Mouse (Mus musculus): Measurements from ENCODE around the gene Dynlrb1.

Dynlrb1 gene

GRCm38 (mm10) chr2:155236362-155236992 is at the start of gene Dynlrb1:
Dynlrb1 (plus strand) TSS chr2:155236533.
- peak; percentile 97 for DNase-seq

- no peak for DNase-seq
Measured at GRCm38 (mm10) chr2:155207419-155207818, 28.9 kb upstream of the Dynlrb1 start.

GRCm38 (mm10) chr2:155223145-155223544 is 13.2 kb upstream of the Dynlrb1 start:
- DNase-seq = no peak

GRCm38 (mm10) chr2:155224721-155225120 is 11.6 kb upstream of the Dynlrb1 start:
- DNase-seq = no peak

- no peak for DNase-seq
Measured at GRCm38 (mm10) chr2:155235746-155236361, 479 bp upstream of the Dynlrb1 start.

- no peak for DNase-seq
Measured at GRCm38 (mm10) chr2:155237276-155237675, 943 bp downstream of the Dynlrb1 start.

GRCm38 (mm10) chr2:155240915-155241314 is 4.6 kb downstream of the Dynlrb1 start:
- no peak for DNase-seq

GRCm38 (mm10) chr2:155242296-155242855 is 6.0 kb downstream of the Dynlrb1 start:
- no peak for DNase-seq

- DNase-seq = no peak
Measured at GRCm38 (mm10) chr2:155246231-155246630, 9.9 kb downstream of the Dynlrb1 start.

- no peak for DNase-seq
Measured at GRCm38 (mm10) chr2:155248206-155248605, 11.9 kb downstream of the Dynlrb1 start.

- DNase-seq = no peak
Measured at GRCm38 (mm10) chr2:155248718-155249117, 12.4 kb downstream of the Dynlrb1 start.

GRCm38 (mm10) chr2:155249588-155249987 is 13.3 kb downstream of the Dynlrb1 start:
- no peak for DNase-seq

GRCm38 (mm10) chr2:155265526-155265925 is 29.2 kb downstream of the Dynlrb1 start:
- DNase-seq = no peak

- no peak for DNase-seq
Measured at GRCm38 (mm10) chr2:155266896-155267295, 30.6 kb downstream of the Dynlrb1 start.

- no peak for DNase-seq
Measured at GRCm38 (mm10) chr2:155271957-155272356, 35.6 kb downstream of the Dynlrb1 start.

GRCm38 (mm10) chr2:155272396-155273170 is 36.2 kb downstream of the Dynlrb1 start:
- no peak for DNase-seq

- no peak for DNase-seq
Measured at GRCm38 (mm10) chr2:155273603-155274002, 37.3 kb downstream of the Dynlrb1 start.

GRCm38 (mm10) chr2:155276195-155276594 is 39.9 kb downstream of the Dynlrb1 start, which contains the start of gene Map1lc3a:
Map1lc3a (plus strand) TSS chr2:155276297.
- peak; percentile 98 for DNase-seq

GRCm38 (mm10) chr2:155276621-155277175 is 40.4 kb downstream of the Dynlrb1 start:
- peak; percentile 76 for DNase-seq

GRCm38 (mm10) chr2:155277721-155278120 is 41.4 kb downstream of the Dynlrb1 start:
- peak; percentile 56 for DNase-seq

GRCm38 (mm10) chr2:155278361-155278760 is 42.0 kb downstream of the Dynlrb1 start:
- DNase-seq = peak; percentile 68

- DNase-seq = peak; percentile 38
Measured at GRCm38 (mm10) chr2:155279163-155279562, 42.8 kb downstream of the Dynlrb1 start.

GRCm38 (mm10) chr2:155280116-155280515 is 43.8 kb downstream of the Dynlrb1 start:
- no peak for DNase-seq
